Mouse (Mus musculus): Measurements from ENCODE around the gene Otoa.

- peak; percentile 68 for TF ChIP-seq POLR2A (IDR thresholded peaks at IDR 0.05; ENCODE audit: low read depth, low read length)
- TF ChIP-seq CTCF (IDR thresholded peaks at IDR 0.05; ENCODE audit: borderline replicate concordance, insufficient read depth, low read length), result no peak
Measured at GRCm38 (mm10) chr7:121033856-121034652, 47.4 kb upstream of the Otoa start, which contains the start of gene Mettl9.

Data from embryonic fibroblast, embryonic 13.5 days (primary cell).